Mouse (Mus musculus): ENCODE measurements at regions not wholly inside any gene's neighbourhood (a gene's known extent, or its start where the extent isn't known, plus 50 kb on each side); places are given as distances from the start of the nearest gene placed in this dataset.

DNA sequence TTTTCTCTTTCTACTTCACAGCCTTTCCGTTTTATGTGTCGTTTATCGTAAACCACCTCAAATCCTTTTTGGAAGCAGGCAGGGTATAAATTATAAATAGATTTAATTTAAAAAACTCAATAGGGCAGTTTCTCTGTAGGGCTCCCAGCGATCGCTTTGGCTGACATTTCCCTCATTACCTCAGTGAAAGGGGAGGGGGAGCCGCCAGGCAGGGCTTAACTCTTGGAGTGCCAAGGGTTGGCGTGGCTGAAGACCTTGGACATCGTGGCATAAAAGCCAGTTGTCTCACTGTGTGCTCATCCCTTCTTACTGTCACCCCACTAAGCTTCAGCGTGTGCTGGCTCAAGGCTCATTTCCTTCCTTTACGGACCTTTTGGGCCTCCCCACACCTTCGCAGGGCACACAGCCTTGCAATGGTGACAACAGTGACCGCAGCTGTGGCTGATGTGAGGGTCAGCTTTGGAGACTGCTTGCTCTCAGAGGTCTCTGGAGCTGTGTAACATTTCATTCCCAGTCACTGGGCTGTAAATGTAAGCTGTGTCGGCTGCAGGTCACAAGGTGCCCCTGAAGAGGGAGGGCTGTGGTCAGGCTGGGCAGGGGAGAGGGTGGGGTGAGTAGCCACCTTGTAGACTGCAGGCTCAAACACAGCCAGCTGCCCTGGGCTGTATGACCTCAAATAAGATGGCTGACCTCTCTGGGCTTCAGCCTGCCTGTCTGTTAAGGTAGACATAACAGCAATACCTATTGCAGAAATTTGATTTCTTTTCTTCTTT, 81.6 kb upstream of the Stx16 start:
- peak overlapping the region; percentile 74 for H3K27ac ChIP-seq
- H3K4me3 ChIP-seq (replicated peaks): no peak overlapping the region
- WGBS: 21% methylated on average over 13 of the region's 13 CpGs
- no peak; the same call in 1 of the 2 replicates for ATAC-seq (ENCODE audit: insufficient number of reproducible peaks, insufficient read depth, low FRiP score, low TSS enrichment, low read depth)
- no peaks in the 10 kb centered on the region for H3K27me3 ChIP-seq
- H3K4me1 ChIP-seq (replicated peaks): peaks cover 33% of the 10 kb centered on the region
- H3K36me3 ChIP-seq: no peaks in the 10 kb centered on the region
- no peak overlapping the region for H3K9ac ChIP-seq (replicated peaks)
- H3K9me3 ChIP-seq: 0 out of 2 replicates have a peak, but pooled peaks cover 4% of the 10 kb centered on the region
- H3K4me2 ChIP-seq: peak overlapping the region; percentile 35

DNA sequence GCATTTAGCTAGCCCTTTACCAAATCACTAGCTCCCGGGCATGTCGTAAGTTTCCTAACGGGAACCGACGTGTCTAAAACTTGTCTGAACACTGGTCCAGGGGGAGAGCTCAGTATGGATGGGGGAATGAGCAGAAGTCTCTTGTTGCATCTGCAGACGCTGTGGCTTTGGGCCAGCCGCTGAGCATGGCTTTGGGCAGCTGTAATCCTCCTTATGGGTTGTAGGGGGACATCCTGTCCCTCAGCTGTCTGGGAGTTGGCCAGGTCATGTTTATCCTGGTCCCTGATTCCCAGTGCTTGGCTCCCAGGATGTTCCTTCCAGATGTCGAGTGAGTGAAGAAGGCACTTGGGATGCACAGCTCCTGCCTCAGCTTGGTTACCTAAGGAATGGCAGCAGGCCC, 71.4 kb upstream of the Stx16 start:
- no peak overlapping the region for H3K9ac ChIP-seq (replicated peaks)
- peaks cover 15% of the 10 kb centered on the region for H3K4me1 ChIP-seq (replicated peaks)
- H3K4me3 ChIP-seq (replicated peaks): no peak overlapping the region
- no peaks in the 10 kb centered on the region for H3K36me3 ChIP-seq
- peaks cover 3% of the 10 kb centered on the region; the same call in 1 of the 2 replicates for H3K9me3 ChIP-seq
- 81% methylated on average over 8 of the region's 8 CpGs for WGBS
- no peaks in the 10 kb centered on the region for H3K27me3 ChIP-seq
- H3K27ac ChIP-seq: no peak overlapping the region
- H3K4me2 ChIP-seq: no peak overlapping the region
- ATAC-seq (ENCODE audit: insufficient number of reproducible peaks, insufficient read depth, low FRiP score, low TSS enrichment, low read depth): no peak

DNA sequence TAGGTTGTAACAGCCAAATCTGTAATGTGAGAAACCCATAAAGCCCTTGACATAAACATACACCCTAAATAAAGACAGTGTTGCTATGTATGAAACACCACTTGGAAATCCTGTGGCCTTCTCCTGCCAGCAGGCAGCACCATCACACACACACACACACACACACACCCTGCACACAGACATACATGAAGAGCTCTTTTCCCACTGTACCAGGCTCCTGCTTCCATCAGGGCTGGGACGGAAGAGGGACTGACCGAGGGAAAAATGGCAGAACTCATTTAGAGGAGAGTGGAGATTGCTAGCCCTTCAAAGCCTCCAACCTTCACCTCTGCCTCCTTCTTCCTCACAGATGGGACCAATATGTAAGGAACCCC, 68.1 kb upstream of the Stx16 start:
- Histone ChIP-seq H3K4me1 (replicated peaks) (peaks cover 21% of the 10 kb centered on the region), H3K4me3 (replicated peaks) (no peak overlapping the region), H3K4me2 (0 out of 2 replicates have a peak overlapping the region, but pooled peaks have one; percentile 21), H3K36me3 (no peaks in the 10 kb centered on the region), H3K27ac (peak overlapping the region; percentile 71; the same call in 1 of the 2 replicates), H3K27me3 (no peaks in the 10 kb centered on the region), H3K9me3 (peaks cover 3% of the 10 kb centered on the region; the same call in 1 of the 2 replicates), H3K9ac (replicated peaks) (no peak overlapping the region; the same call in 1 of the 2 replicates)
- no peak for ATAC-seq (ENCODE audit: insufficient number of reproducible peaks, insufficient read depth, low FRiP score, low TSS enrichment, low read depth)
- 46% methylated on average over 2 of the region's 2 CpGs for WGBS

DNA sequence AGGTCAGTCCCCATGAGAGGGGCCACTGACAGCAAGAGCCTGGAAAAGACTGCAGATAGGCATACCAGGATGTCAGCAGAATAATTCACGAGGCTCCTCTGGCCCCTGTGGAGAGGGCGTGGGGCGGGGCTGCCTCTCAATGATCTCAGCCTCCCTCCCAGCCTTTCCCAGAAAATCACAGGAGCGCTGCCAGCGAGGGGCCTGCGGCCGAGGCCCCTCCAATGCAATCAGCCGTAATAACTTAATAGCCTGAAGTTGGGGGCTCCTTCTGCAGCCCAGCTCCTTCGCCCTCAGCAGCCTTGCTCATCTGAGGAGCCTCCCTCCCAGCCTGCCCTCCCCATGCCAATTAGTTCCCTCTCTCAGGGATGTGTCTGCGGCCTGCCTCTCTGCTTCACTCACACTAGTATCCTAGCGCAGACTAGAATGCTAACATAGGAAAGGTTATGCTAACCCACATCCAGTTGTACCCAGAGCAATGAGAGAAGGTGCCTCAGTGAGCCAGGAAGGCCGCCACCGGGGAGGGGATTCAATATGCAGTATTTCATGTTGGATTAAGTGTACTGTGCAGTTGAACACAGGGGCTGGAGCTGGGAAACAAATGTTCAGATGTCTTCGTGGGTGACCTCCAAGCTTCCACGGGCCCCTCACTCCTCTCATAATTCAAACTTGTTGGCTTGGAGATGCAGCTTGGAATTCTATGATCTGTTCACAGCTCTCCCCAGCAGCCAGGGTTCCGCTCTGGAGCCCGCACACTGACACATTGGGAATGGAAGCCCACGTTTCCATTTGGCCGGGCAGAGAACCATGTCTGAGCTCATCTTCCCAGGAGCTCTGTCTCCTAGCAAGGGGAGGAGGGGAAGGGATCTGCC, 67.5 kb upstream of the Stx16 start:
- Histone ChIP-seq H3K9ac (replicated peaks) (peak overlapping the region; percentile 32; the same call in 1 of the 2 replicates), H3K4me3 (replicated peaks) (no peak overlapping the region), H3K4me1 (replicated peaks) (peaks cover 21% of the 10 kb centered on the region), H3K27ac (peak overlapping the region; percentile 71; the same call in 1 of the 2 replicates), H3K36me3 (no peaks in the 10 kb centered on the region), H3K4me2 (peak overlapping the region; percentile 21), H3K9me3 (no peaks in the 10 kb centered on the region; the same call in 1 of the 2 replicates), H3K27me3 (no peaks in the 10 kb centered on the region)
- no peak for ATAC-seq (ENCODE audit: insufficient number of reproducible peaks, insufficient read depth, low FRiP score, low TSS enrichment, low read depth)
- WGBS: 36% methylated on average over 19 of the region's 19 CpGs

DNA sequence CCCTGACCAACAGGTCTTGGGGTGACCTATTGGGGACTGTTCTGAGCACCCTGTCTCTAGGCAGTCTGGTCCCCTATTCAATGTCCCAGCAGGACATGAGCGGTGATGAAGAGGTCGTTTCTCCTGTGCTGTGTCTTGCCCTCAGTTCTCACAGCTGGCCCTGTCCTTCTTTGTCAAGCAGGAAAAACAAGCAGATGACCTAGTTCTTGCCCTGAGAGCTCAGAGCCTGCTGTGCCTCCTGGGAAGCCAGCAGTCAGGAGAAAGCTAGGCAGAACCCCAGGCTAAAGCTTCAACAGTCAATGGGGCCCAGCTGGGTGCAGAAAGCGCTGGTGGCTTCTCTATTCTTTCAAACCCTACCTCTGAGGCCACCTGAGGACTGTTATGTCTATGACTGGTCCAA, 66.1 kb upstream of the Stx16 start:
- Histone ChIP-seq H3K4me2 (no peak overlapping the region), H3K9ac (replicated peaks) (no peak overlapping the region), H3K27ac (no peak overlapping the region), H3K36me3 (no peaks in the 10 kb centered on the region), H3K27me3 (no peaks in the 10 kb centered on the region), H3K4me3 (replicated peaks) (no peak overlapping the region), H3K9me3 (no peaks in the 10 kb centered on the region), H3K4me1 (replicated peaks) (peaks cover 30% of the 10 kb centered on the region)
- 74% methylated on average over 3 of the region's 3 CpGs for WGBS
- no peak for ATAC-seq (ENCODE audit: insufficient number of reproducible peaks, insufficient read depth, low FRiP score, low TSS enrichment, low read depth)

DNA sequence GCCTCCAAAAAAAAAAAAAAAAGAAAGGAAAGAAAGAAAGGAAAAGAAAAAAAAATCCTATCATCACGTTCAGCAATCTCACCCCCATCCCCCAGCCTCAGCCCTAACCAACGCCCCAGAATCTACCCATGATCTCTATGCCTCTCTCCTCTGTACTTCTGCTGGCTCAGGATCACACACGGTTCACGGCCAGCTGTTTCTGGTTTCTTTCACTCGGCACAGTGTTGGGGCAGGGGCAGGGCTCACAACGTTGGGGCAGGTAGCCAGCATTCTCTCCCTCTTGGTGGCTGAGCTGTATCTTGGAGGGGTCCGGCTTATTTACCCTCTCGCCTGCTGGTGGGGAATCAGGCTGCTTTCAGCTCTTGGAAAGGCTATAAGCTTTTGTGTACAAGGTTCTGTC, 64.7 kb upstream of the Stx16 start:
- Histone ChIP-seq H3K27ac (no peak overlapping the region), H3K4me1 (replicated peaks) (peaks cover 37% of the 10 kb centered on the region), H3K4me3 (replicated peaks) (no peak overlapping the region), H3K9me3 (no peaks in the 10 kb centered on the region), H3K9ac (replicated peaks) (no peak overlapping the region), H3K27me3 (no peaks in the 10 kb centered on the region), H3K4me2 (no peak overlapping the region), H3K36me3 (no peaks in the 10 kb centered on the region)
- ATAC-seq (ENCODE audit: insufficient number of reproducible peaks, insufficient read depth, low FRiP score, low TSS enrichment, low read depth): no peak
- WGBS: 30% methylated on average over 8 of the region's 8 CpGs

DNA sequence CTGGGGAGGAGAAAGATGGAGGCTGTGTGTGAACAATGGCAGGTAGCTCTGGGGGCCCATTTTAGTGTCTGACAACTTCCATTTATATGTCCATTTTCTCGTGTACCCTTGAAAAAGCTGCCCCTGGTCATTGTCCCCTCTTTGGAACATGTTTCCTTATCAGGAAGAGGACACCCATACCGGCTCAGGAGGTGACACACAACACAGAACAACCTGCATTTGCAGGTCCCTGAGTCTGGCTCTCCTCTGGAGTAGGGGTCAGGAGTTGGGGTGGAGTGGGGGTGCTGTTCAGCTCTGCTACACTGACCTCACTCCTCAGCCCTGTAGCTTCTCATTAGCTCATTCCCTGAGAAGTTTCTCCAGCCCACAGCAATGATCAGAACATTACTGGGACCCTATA, 61.7 kb upstream of the Stx16 start:
- Histone ChIP-seq H3K27ac (no peak overlapping the region), H3K4me1 (replicated peaks) (peaks cover 34% of the 10 kb centered on the region), H3K4me3 (replicated peaks) (no peak overlapping the region), H3K27me3 (no peaks in the 10 kb centered on the region), H3K36me3 (no peaks in the 10 kb centered on the region), H3K9me3 (no peaks in the 10 kb centered on the region), H3K9ac (replicated peaks) (no peak overlapping the region), H3K4me2 (no peak overlapping the region)
- no peak for ATAC-seq (ENCODE audit: insufficient number of reproducible peaks, insufficient read depth, low FRiP score, low TSS enrichment, low read depth)
- 68% methylated on average over 2 of the region's 2 CpGs for WGBS

DNA sequence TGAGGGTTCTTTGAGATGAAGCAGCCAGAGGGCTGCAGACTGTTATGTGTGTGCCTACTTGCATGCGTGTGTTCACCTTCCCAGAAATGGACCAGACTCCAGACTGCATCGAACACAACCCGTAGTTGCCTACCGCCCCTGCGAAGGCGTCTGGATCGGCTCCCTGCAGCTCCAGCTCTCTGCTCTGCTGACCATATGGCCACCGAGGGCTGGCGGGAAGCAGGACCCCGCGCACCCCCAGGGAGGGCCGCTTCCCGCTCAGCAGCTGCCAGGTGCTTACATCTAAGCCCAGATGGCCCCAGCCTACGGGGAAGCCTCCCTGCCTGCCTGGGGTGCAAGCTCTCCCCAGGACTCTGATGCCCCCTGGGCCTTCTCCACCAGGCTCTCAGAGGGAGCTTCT, 60.8 kb upstream of the Stx16 start:
- H3K4me2 ChIP-seq: no peak overlapping the region
- 0 out of 2 replicates have a peak overlapping the region, but pooled peaks have one; percentile 25 for H3K27ac ChIP-seq
- H3K27me3 ChIP-seq: no peaks in the 10 kb centered on the region
- 15% methylated on average over 14 of the region's 14 CpGs for WGBS
- peak; percentile 17; the same call in 1 of the 2 replicates for ATAC-seq (ENCODE audit: insufficient number of reproducible peaks, insufficient read depth, low FRiP score, low TSS enrichment, low read depth)
- H3K36me3 ChIP-seq: no peaks in the 10 kb centered on the region
- no peaks in the 10 kb centered on the region for H3K9me3 ChIP-seq
- H3K9ac ChIP-seq (replicated peaks): no peak overlapping the region
- no peak overlapping the region for H3K4me3 ChIP-seq (replicated peaks)
- H3K4me1 ChIP-seq (replicated peaks): peaks cover 36% of the 10 kb centered on the region

DNA sequence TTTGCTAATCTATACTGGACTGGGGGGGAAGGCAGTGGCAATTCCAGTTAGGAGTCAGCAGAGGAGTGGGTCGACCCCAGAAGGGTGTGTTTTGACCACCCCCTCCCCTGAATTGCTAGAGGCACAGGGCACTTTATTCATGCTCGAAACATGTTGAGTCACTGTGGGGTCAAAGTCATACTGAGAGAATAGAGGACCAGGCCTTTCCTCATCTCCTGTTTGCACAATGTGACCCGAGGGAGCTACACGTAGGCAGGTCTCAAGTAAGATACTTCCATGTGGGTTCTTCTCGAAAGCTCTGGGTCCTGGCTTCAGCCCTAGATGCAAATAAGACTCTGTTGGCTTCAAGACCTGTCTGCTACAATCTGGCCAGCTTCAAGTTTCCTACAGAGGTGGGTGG, 60.0 kb upstream of the Stx16 start:
- no peak overlapping the region for H3K4me3 ChIP-seq (replicated peaks)
- no peak for ATAC-seq (ENCODE audit: insufficient number of reproducible peaks, insufficient read depth, low FRiP score, low TSS enrichment, low read depth)
- H3K4me1 ChIP-seq (replicated peaks): peaks cover 43% of the 10 kb centered on the region
- no peaks in the 10 kb centered on the region for H3K9me3 ChIP-seq
- no peak overlapping the region for H3K27ac ChIP-seq
- 85% methylated on average over 5 of the region's 5 CpGs for WGBS
- no peak overlapping the region for H3K9ac ChIP-seq (replicated peaks)
- H3K36me3 ChIP-seq: no peaks in the 10 kb centered on the region
- H3K4me2 ChIP-seq: no peak overlapping the region
- H3K27me3 ChIP-seq: no peaks in the 10 kb centered on the region

DNA sequence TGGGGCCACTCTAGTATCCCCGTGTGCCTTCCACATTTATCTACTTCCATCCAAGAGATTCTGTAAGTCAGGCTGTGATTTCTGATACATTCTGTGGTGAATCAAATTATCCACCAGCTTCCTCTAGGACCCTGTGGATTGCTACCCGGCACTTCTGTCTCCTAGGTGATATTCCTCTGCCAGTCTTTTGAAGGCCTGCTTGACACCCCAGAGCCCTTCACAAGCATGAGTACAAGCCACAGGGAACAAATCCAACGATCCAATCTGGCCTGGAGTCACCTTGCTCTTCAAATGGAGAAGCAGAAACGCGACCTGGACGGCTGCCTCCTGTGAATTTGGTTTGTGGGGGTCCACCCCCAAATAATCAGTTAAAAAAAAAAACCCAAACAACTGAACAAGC, 59.1 kb upstream of the Stx16 start:
- Histone ChIP-seq H3K9ac (replicated peaks) (no peak overlapping the region), H3K9me3 (no peaks in the 10 kb centered on the region), H3K27me3 (no peaks in the 10 kb centered on the region), H3K4me1 (replicated peaks) (peaks cover 39% of the 10 kb centered on the region), H3K27ac (no peak overlapping the region), H3K4me3 (replicated peaks) (no peak overlapping the region), H3K36me3 (no peaks in the 10 kb centered on the region), H3K4me2 (no peak overlapping the region)
- WGBS: 71% methylated on average over 6 of the region's 6 CpGs
- ATAC-seq (ENCODE audit: insufficient number of reproducible peaks, insufficient read depth, low FRiP score, low TSS enrichment, low read depth): no peak

DNA sequence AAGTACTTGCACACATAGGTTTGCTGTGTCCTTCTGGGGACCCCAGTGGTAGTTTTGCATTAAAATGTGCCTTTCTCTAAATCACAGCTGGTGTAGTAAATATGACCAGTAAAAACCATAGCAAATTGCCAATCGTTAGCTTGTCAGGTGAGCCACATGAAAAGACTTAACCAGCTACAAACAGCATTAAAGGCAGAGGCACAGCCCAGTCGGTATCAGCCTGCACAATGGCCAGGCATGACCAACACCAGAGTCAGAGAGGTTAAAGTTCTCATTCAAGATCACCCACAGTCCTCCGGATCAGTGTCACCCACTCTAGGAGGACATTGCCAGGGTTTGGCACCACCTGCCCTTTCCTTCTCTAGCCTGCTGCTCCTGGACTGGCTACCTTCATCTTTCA, 58.5 kb upstream of the Stx16 start:
- no peaks in the 10 kb centered on the region for H3K27me3 ChIP-seq
- H3K4me3 ChIP-seq (replicated peaks): no peak overlapping the region
- no peak overlapping the region for H3K4me2 ChIP-seq
- no peak for ATAC-seq (ENCODE audit: insufficient number of reproducible peaks, insufficient read depth, low FRiP score, low TSS enrichment, low read depth)
- H3K9me3 ChIP-seq: no peaks in the 10 kb centered on the region
- no peak overlapping the region for H3K9ac ChIP-seq (replicated peaks)
- no peaks in the 10 kb centered on the region for H3K36me3 ChIP-seq
- no peak overlapping the region for H3K27ac ChIP-seq
- peaks cover 39% of the 10 kb centered on the region for H3K4me1 ChIP-seq (replicated peaks)
- WGBS: 49% methylated on average over 3 of the region's 3 CpGs
